Comparison of ENCODE assay signal across 16 mouse cellular contexts in genomic region chr5:129190077-129190476, GRCm38 (mm10).
A peak's percentile ranks its signal among the peaks of the same experiment; 100 is the strongest.
DNase-seq lines count a peak whose midpoint lies in the region; ATAC-seq and TF ChIP-seq lines count a peak whose summit lies in the region.
"Had no signal": no experiment of that assay in that cellular context is flagged by ENCODE, and none has a peak within 500 bp of the region (broad histone marks: within the 10 kb centered on the region; RNA-seq: fewer than 3 reads in every experiment).

No protein-coding gene starts in this region.

- H3K9me3 ChIP-seq in hindbrain, embryonic 11.5 days (ENCODE audit: control insufficient read depth, low read length): no peaks in the 10 kb centered on the region
- H3K9me3 ChIP-seq in hindbrain, embryonic 14.5 days (ENCODE audit: control insufficient read depth, low read length): no peaks in the 10 kb centered on the region
- no peaks in the 10 kb centered on the region for H3K9me3 ChIP-seq in neural tube, embryonic 11.5 days (ENCODE audit: control insufficient read depth, low read length)
- H3K9me3 ChIP-seq in stomach, postnatal 0 days (ENCODE audit: control insufficient read depth, low read length): no peaks in the 10 kb centered on the region
- H3K9me3 ChIP-seq: forebrain, embryonic 15.5 days had no signal

- no peaks in the 10 kb centered on the region for H3K36me3 ChIP-seq in hindbrain, embryonic 11.5 days (ENCODE audit: control insufficient read depth, insufficient read depth, low read length)
- no peaks in the 10 kb centered on the region for H3K36me3 ChIP-seq in hindbrain, embryonic 14.5 days (replicated peaks; ENCODE audit: control insufficient read depth, insufficient read depth)
- H3K36me3 ChIP-seq in neural tube, embryonic 11.5 days (ENCODE audit: control insufficient read depth, insufficient read depth, low read length): no peaks in the 10 kb centered on the region
- no peaks in the 10 kb centered on the region for H3K36me3 ChIP-seq in stomach, postnatal 0 days (ENCODE audit: control insufficient read depth, insufficient read depth, low read length)
- H3K36me3 ChIP-seq: forebrain, embryonic 15.5 days had no signal

- no peak overlapping the region for H3K4me3 ChIP-seq in hindbrain, embryonic 11.5 days (ENCODE audit: low read depth, low read length)
- no peak overlapping the region for H3K4me3 ChIP-seq in hindbrain, embryonic 14.5 days (replicated peaks; ENCODE audit: low read length)
- H3K4me3 ChIP-seq in neural tube, embryonic 11.5 days (ENCODE audit: low read depth, low read length): no peak overlapping the region
- H3K4me3 ChIP-seq in stomach, postnatal 0 days (ENCODE audit: low read depth, low read length): no peak overlapping the region
- H3K4me3 ChIP-seq: forebrain, embryonic 15.5 days; gastrocnemius, adult 2 months; heart, adult 2 months had no signal

- no peak for DNase-seq in hindbrain, embryonic 11.5 days (ENCODE audit: low spot score)
- DNase-seq in hindbrain, embryonic 14.5 days (ENCODE audit: low spot score): no peak
- DNase-seq in neural tube, embryonic 11.5 days (ENCODE audit: low spot score): peak; percentile 9
- DNase-seq in neural tube, embryonic 10.5 days (ENCODE audit: extremely low spot score, low spot score): no peak
- peak; percentile 42 for DNase-seq in Muller cell, postnatal 12 days (ENCODE audit: inconsistent ontology term)
- DNase-seq in stomach, postnatal 0 days (ENCODE audit: low spot score): no peak
- no peak for DNase-seq in embryo, embryonic 10 days (ENCODE audit: low spot score)
- DNase-seq: cerebellum, adult 18-20 months; gastrocnemius, adult 2 months; heart, postnatal 10 days; liver, postnatal 0 days; thymus, postnatal 4 days had no signal

- H3K9ac ChIP-seq in hindbrain, embryonic 11.5 days (ENCODE audit: low read depth, low read length): no peak overlapping the region
- H3K9ac ChIP-seq in hindbrain, embryonic 14.5 days: no peak overlapping the region
- H3K9ac ChIP-seq in neural tube, embryonic 11.5 days (ENCODE audit: low read length): no peak overlapping the region
- no peak overlapping the region for H3K9ac ChIP-seq in stomach, postnatal 0 days (ENCODE audit: low read length)
- H3K9ac ChIP-seq: forebrain, embryonic 15.5 days; liver, postnatal 0 days had no signal

- H3K27ac ChIP-seq in hindbrain, embryonic 11.5 days (ENCODE audit: low read depth, low read length): no peak overlapping the region
- no peak overlapping the region for H3K27ac ChIP-seq in hindbrain, embryonic 14.5 days
- no peak overlapping the region for H3K27ac ChIP-seq in neural tube, embryonic 11.5 days (ENCODE audit: low read depth, low read length)
- no peak overlapping the region for H3K27ac ChIP-seq in stomach, postnatal 0 days (replicated peaks)
- H3K27ac ChIP-seq: forebrain, embryonic 15.5 days; gastrocnemius, adult 2 months; heart, adult 2 months; kidney, postnatal 0 days had no signal

- no peaks in the 10 kb centered on the region for H3K4me1 ChIP-seq in hindbrain, embryonic 11.5 days (replicated peaks; ENCODE audit: control insufficient read depth, insufficient read depth, low read length)
- H3K4me1 ChIP-seq in hindbrain, embryonic 14.5 days (replicated peaks; ENCODE audit: control insufficient read depth, insufficient read depth, low read length): no peaks in the 10 kb centered on the region
- no peaks in the 10 kb centered on the region for H3K4me1 ChIP-seq in neural tube, embryonic 11.5 days (ENCODE audit: control insufficient read depth, insufficient read depth, low read length)
- H3K4me1 ChIP-seq in stomach, postnatal 0 days (replicated peaks; ENCODE audit: control insufficient read depth, insufficient read depth): no peaks in the 10 kb centered on the region

- no peak for TF ChIP-seq CTCF in stomach, postnatal 0 days (IDR thresholded peaks at IDR 0.05; ENCODE audit: low read depth)

- 64% methylated on average over 7 of the region's 7 CpGs for WGBS in hindbrain, embryonic 11.5 days
- WGBS in hindbrain, embryonic 14.5 days: 61% methylated on average over 7 of the region's 7 CpGs
- WGBS in neural tube, embryonic 11.5 days: 72% methylated on average over 7 of the region's 7 CpGs
- 68% methylated on average over 7 of the region's 7 CpGs for WGBS in stomach, postnatal 0 days

- H3K4me2 ChIP-seq in hindbrain, embryonic 11.5 days (replicated peaks; ENCODE audit: low read depth, low read length): no peak overlapping the region
- H3K4me2 ChIP-seq in hindbrain, embryonic 14.5 days (replicated peaks): no peak overlapping the region
- H3K4me2 ChIP-seq in neural tube, embryonic 11.5 days (ENCODE audit: low read depth): no peak overlapping the region
- no peak overlapping the region for H3K4me2 ChIP-seq in stomach, postnatal 0 days (replicated peaks; ENCODE audit: low read depth)
- H3K4me2 ChIP-seq: forebrain, embryonic 15.5 days had no signal

- TF ChIP-seq EP300 in stomach, postnatal 0 days (optimal IDR thresholded peaks at IDR 0.05): no peak

- 0 out of 2 replicates have a peak, but pooled peaks have one; percentile 30 for ATAC-seq in hindbrain, embryonic 11.5 days (ENCODE audit: low FRiP score)
- no peak for ATAC-seq in hindbrain, embryonic 14.5 days (ENCODE audit: low FRiP score)
- ATAC-seq in neural tube, embryonic 11.5 days (ENCODE audit: insufficient read depth, low FRiP score, low TSS enrichment): no peak
- ATAC-seq in stomach, postnatal 0 days (ENCODE audit: low FRiP score, low TSS enrichment): peak; percentile 64; the same call in 1 of the 2 replicates
- ATAC-seq: forebrain, embryonic 15.5 days; liver, postnatal 0 days; Patski had no signal

- H3K27me3 ChIP-seq in hindbrain, embryonic 11.5 days (ENCODE audit: control insufficient read depth, insufficient read depth, low read length): no peaks in the 10 kb centered on the region
- no peaks in the 10 kb centered on the region for H3K27me3 ChIP-seq in hindbrain, embryonic 14.5 days (ENCODE audit: control insufficient read depth, insufficient read depth, low read length)
- no peaks in the 10 kb centered on the region for H3K27me3 ChIP-seq in neural tube, embryonic 11.5 days (ENCODE audit: control insufficient read depth, insufficient read depth, low read length)
- H3K27me3 ChIP-seq in stomach, postnatal 0 days (ENCODE audit: control insufficient read depth, insufficient read depth, low read length): no peaks in the 10 kb centered on the region
- H3K27me3 ChIP-seq: forebrain, embryonic 15.5 days had no signal

Comparison
In these comparisons a context has a peak if more than half of its experiments do, and no peak if none do; other contexts are left out.
1. ATAC-seq: peak in hindbrain, embryonic 11.5 days (single experiment) and stomach, postnatal 0 days (single experiment); none in hindbrain, embryonic 14.5 days (single experiment) and neural tube, embryonic 11.5 days (single experiment).
2. DNase-seq: peak in neural tube, embryonic 11.5 days (single experiment) and Muller cell, postnatal 12 days (single experiment); none in hindbrain, embryonic 11.5 days (single experiment), hindbrain, embryonic 14.5 days (single experiment), neural tube, embryonic 10.5 days (single experiment), stomach, postnatal 0 days (single experiment) and embryo, embryonic 10 days (single experiment).